Mouse (Mus musculus) C2C12 (cell line): ENCODE results near the gene Fnip1.

ENCODE experiments used
- CEBPB ChIP-seq: IDR thresholded peaks from one replicate; pipeline ENCODE4 v1.6.1; 2011; ENCODE audit warnings: low read depth, mild to moderate bottlenecking, control low read depth, moderate library complexity
- CTCF ChIP-seq: IDR thresholded peaks from one replicate; pipeline ENCODE4 v1.5.1; 2011; ENCODE audit not compliant: control insufficient read depth, insufficient read depth, insufficient read length
- MAX ChIP-seq: IDR thresholded peaks from one replicate; pipeline ENCODE4 v1.6.1; 2011; ENCODE audit warnings: mild to moderate bottlenecking, control low read depth
- MYOD1 ChIP-seq: IDR thresholded peaks from one replicate; pipeline ENCODE4 v1.6.1; 2011; ENCODE audit warnings: low read depth; ENCODE audit not compliant: control insufficient read depth, insufficient read length
- MYOG ChIP-seq: IDR thresholded peaks from one replicate; pipeline ENCODE4 v1.6.1; 2011; ENCODE audit not compliant: control insufficient read depth, insufficient read length; ENCODE audit errors: extremely low read depth
- USF1 ChIP-seq: IDR thresholded peaks from one replicate; pipeline ENCODE4 v1.6.1; 2011; ENCODE audit warnings: low read depth, mild to moderate bottlenecking, control low read depth, moderate library complexity

DNA sequence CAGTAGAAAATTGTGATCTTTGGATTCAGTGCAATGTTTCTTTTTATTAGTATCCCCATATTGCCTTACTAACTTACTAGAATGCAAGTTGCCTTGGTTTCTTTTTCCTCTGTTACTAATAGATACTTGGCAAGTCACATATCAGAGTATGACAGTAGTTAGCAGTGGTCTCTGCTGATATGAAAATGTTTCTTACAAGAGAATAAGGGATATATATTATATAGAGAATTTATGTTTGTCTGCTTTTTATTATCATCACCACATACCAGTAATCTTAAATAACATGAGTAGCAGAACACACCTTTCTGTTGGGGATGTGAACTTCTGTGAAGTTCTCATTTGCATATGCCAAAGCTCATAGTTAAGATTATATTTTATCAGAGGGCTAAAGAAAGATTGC lies 104.4 kb downstream of the Fnip1 start:
- no peak for TF ChIP-seq CTCF
- TF ChIP-seq MAX = no peak
- TF ChIP-seq CEBPB = no peak
- TF ChIP-seq MYOG = no peak
- no peak for TF ChIP-seq USF1
- no peak for TF ChIP-seq MYOD1
